Mouse (Mus musculus) hindbrain, embryonic 15.5 days (tissue): ENCODE measurements at regions not wholly inside any gene's neighbourhood (a gene's known extent, or its start where the extent isn't known, plus 50 kb on each side); places are given as distances from the start of the nearest gene placed in this dataset.

ENCODE experiments used
- ATAC-seq: fragments of 200-750 bp; cut with Nextera tagmentation; 2 replicates; pipeline ENCODE4 v1.8.0; 2017; ENCODE audit warnings: low read depth, moderate number of reproducible peaks, moderate TSS enrichment; ENCODE audit not compliant: low FRiP score
- H3K27ac ChIP-seq: fragments of 300-500 bp; sonication (generic); replicated peaks from 2 replicates; pipeline ENCODE4 v1.5.1; 2015; ENCODE audit warnings: mild to moderate bottlenecking, inconsistent platforms
- H3K27me3 ChIP-seq: fragments of 300-500 bp; sonication (generic); 2 replicates; pipeline ENCODE4 v1.6.1; 2015; ENCODE audit warnings: control low read depth, inconsistent platforms
- H3K36me3 ChIP-seq: fragments of 300-500 bp; sonication (generic); 2 replicates; pipeline ENCODE4 v1.6.1; 2015; ENCODE audit warnings: control low read depth, inconsistent platforms
- H3K4me1 ChIP-seq: fragments of 300-500 bp; sonication (generic); replicated peaks from 2 replicates; pipeline ENCODE4 v1.6.1; 2015; ENCODE audit warnings: control low read depth, inconsistent platforms
- H3K4me2 ChIP-seq: fragments of 300-500 bp; sonication (generic); 2 replicates; pipeline ENCODE4 v1.6.1; 2015; ENCODE audit warnings: moderate library complexity, mild to moderate bottlenecking, inconsistent platforms
- H3K4me3 ChIP-seq: fragments of 300-500 bp; sonication (generic); 2 replicates; pipeline ENCODE4 v1.5.1; 2015; ENCODE audit warnings: mild to moderate bottlenecking, inconsistent platforms
- H3K9ac ChIP-seq: fragments of 300-500 bp; sonication (generic); 2 replicates; pipeline ENCODE4 v1.6.1; 2015; ENCODE audit warnings: inconsistent platforms
- H3K9me3 ChIP-seq: fragments of 300-500 bp; sonication (generic); 2 replicates; pipeline ENCODE4 v1.6.1; 2016; ENCODE audit warnings: control low read depth, inconsistent platforms
- WGBS: fragments of 180-500 bp; shearing (Covaris S2); methylation state at CpG from one replicate; pipeline ENCODE4 v1.1.7; 2015; 5-methylcytosine and 5-hydroxymethylcytosine counted together

- H3K9me3 ChIP-seq, result no peaks in the 10 kb centered on the region
- no peak overlapping the region for H3K9ac ChIP-seq
- H3K4me2 ChIP-seq, result no peak overlapping the region
- ATAC-seq, result peak; percentile 95
- no peaks in the 10 kb centered on the region for H3K36me3 ChIP-seq
- H3K4me1 ChIP-seq, result no peaks in the 10 kb centered on the region
- H3K4me3 ChIP-seq, result no peak overlapping the region
- no peaks in the 10 kb centered on the region for H3K27me3 ChIP-seq
- no peak overlapping the region for H3K27ac ChIP-seq
- 54% methylated on average over 1 of the region's 1 CpGs for WGBS
These were observed 272.9 kb downstream of the Cox7c start for GRCm38 (mm10) chr13:85773848-85774247.

- ATAC-seq, result no peak
- Histone ChIP-seq H3K4me1 (no peaks in the 10 kb centered on the region), H3K36me3 (no peaks in the 10 kb centered on the region), H3K4me3 (no peak overlapping the region), H3K4me2 (no peak overlapping the region), H3K9me3 (no peaks in the 10 kb centered on the region), H3K9ac (no peak overlapping the region), H3K27ac (no peak overlapping the region), H3K27me3 (no peaks in the 10 kb centered on the region)
- 71% methylated on average over 3 of the region's 3 CpGs for WGBS
These were observed 275.6 kb downstream of the Cox7c start for GRCm38 (mm10) chr13:85771027-85771681.

GRCm38 (mm10) chr13:85770538-85770937, 276.2 kb downstream of the Cox7c start:
- no peak overlapping the region for H3K4me3 ChIP-seq
- H3K36me3 ChIP-seq, result no peaks in the 10 kb centered on the region
- ATAC-seq, result no peak
- H3K9me3 ChIP-seq, result no peaks in the 10 kb centered on the region
- no peaks in the 10 kb centered on the region for H3K4me1 ChIP-seq
- no peaks in the 10 kb centered on the region for H3K27me3 ChIP-seq
- H3K27ac ChIP-seq, result no peak overlapping the region
- H3K4me2 ChIP-seq, result no peak overlapping the region
- no peak overlapping the region for H3K9ac ChIP-seq

- no peaks in the 10 kb centered on the region for H3K27me3 ChIP-seq
- no peak overlapping the region for H3K27ac ChIP-seq
- WGBS, result 59% methylated on average over 1 of the region's 1 CpGs
- peak; percentile 54 for ATAC-seq
- no peak overlapping the region for H3K9ac ChIP-seq
- no peak overlapping the region for H3K4me2 ChIP-seq
- H3K4me1 ChIP-seq, result no peaks in the 10 kb centered on the region
- no peaks in the 10 kb centered on the region for H3K36me3 ChIP-seq
- no peaks in the 10 kb centered on the region for H3K9me3 ChIP-seq
- no peak overlapping the region for H3K4me3 ChIP-seq
These were observed 278.2 kb downstream of the Cox7c start for GRCm38 (mm10) chr13:85768520-85768919.

DNA sequence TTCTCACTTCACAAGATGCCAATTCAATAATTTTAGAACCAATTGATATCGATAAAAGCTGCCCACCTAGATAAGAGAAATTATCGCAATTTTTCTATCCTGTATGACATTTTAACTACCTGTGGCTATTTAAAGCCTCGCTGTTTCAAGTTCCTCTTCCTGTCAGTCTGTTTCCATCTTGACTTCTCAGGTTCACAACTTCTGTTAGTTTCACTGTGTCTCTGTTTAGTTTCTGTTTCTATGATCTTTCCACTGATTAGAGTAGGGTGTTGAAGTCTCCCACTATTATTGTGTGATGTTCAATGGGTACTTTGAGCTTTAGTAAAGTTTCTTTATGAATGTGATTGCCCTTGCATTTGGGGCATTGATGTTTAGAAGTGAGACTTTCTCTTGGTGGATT, 322.1 kb downstream of the Cox7c start:
- no peak for ATAC-seq
- Histone ChIP-seq H3K4me3 (no peak overlapping the region), H3K4me2 (no peak overlapping the region), H3K9me3 (no peaks in the 10 kb centered on the region), H3K36me3 (no peaks in the 10 kb centered on the region), H3K27ac (no peak overlapping the region), H3K4me1 (no peaks in the 10 kb centered on the region), H3K9ac (no peak overlapping the region), H3K27me3 (no peaks in the 10 kb centered on the region)
- WGBS, result 93% methylated on average over 3 of the region's 3 CpGs

- Histone ChIP-seq H3K27ac (no peak overlapping the region), H3K4me2 (no peak overlapping the region), H3K9ac (no peak overlapping the region), H3K4me1 (no peaks in the 10 kb centered on the region), H3K27me3 (no peaks in the 10 kb centered on the region), H3K4me3 (no peak overlapping the region), H3K36me3 (no peaks in the 10 kb centered on the region), H3K9me3 (no peaks in the 10 kb centered on the region)
- 88% methylated on average over 5 of the region's 5 CpGs for WGBS
- ATAC-seq, result no peak
These were observed 322.6 kb downstream of the Cox7c start for GRCm38 (mm10) chr13:85724105-85724504.

GRCm38 (mm10) chr13:85720314-85720713, 326.4 kb downstream of the Cox7c start:
- Histone ChIP-seq H3K4me3 (no peak overlapping the region), H3K4me1 (no peaks in the 10 kb centered on the region), H3K9ac (no peak overlapping the region), H3K4me2 (no peak overlapping the region), H3K9me3 (no peaks in the 10 kb centered on the region), H3K27me3 (no peaks in the 10 kb centered on the region), H3K36me3 (no peaks in the 10 kb centered on the region), H3K27ac (no peak overlapping the region)
- no peak for ATAC-seq
- WGBS, result 93% methylated on average over 3 of the region's 3 CpGs

- H3K4me3 ChIP-seq, result no peak overlapping the region
- WGBS, result 78% methylated on average over 2 of the region's 2 CpGs
- no peak for ATAC-seq
- H3K4me1 ChIP-seq, result no peaks in the 10 kb centered on the region
- no peaks in the 10 kb centered on the region for H3K27me3 ChIP-seq
- H3K9me3 ChIP-seq, result no peaks in the 10 kb centered on the region
- H3K9ac ChIP-seq, result no peak overlapping the region
- no peak overlapping the region for H3K27ac ChIP-seq
- no peaks in the 10 kb centered on the region for H3K36me3 ChIP-seq
- no peak overlapping the region for H3K4me2 ChIP-seq
These were observed 330.7 kb downstream of the Cox7c start for GRCm38 (mm10) chr13:85715883-85716498.

DNA sequence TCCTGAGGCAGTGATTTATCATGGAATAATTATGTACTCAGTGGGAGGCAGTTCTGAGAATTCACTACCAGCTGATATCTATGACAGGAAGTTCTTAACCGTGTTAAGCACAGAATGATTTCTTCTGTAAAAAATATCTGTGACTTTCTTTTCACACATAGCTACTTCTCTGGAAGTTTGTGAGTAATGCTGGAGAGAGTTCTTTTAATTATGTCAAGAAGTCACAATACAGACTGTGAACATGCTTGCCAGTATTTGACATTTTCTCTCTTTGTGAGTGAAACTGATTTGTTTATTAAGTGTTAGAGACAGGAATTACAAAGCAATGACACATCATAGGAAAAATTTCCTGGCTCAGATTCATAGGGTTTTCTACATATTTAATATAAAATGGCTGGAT, 354.3 kb downstream of the Cox7c start:
- H3K4me1 ChIP-seq, result no peaks in the 10 kb centered on the region
- WGBS, result 27% methylated on average over 1 of the region's 1 CpGs
- H3K9ac ChIP-seq, result no peak overlapping the region
- no peaks in the 10 kb centered on the region for H3K9me3 ChIP-seq
- H3K27ac ChIP-seq, result no peak overlapping the region
- ATAC-seq, result no peak
- no peak overlapping the region for H3K4me3 ChIP-seq
- H3K27me3 ChIP-seq, result no peaks in the 10 kb centered on the region
- no peaks in the 10 kb centered on the region for H3K36me3 ChIP-seq
- H3K4me2 ChIP-seq, result no peak overlapping the region
